Mouse (Mus musculus): ENCODE results near the gene Psmb5. TPM values are rescaled to one million over a fixed set of nuclear protein-coding genes. Genes with fewer than 3 reads are reported as not detected.
A peak's percentile ranks its signal among the peaks of the same experiment; 100 is the strongest.

Gene Psmb5
- polyA plus RNA-seq, 1 experiment from 2014 or later, result 343 TPM

DNA sequence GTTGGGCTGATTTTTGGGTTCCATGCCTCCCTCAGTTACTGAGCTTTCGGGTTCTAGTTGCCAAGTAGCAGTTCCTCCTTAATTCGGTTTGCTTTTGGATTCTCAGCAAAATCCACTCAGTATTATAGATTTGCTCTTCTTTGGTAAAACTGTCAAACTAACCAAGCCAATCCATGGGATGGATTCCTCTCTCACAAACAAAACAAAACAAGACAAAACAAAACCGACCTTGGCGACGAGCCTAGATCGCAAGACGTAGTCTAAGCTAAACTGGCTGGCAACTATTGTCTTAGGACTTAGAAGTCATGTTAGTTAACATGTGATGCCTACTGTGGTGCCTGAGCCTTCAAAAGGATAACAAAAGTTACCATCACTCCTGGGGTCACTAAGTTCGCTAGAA, 14.1 kb downstream of the Psmb5 start:
- Histone ChIP-seq H3K27ac (peak overlapping the region; percentile 98), H3K9me3 (no peaks in the 10 kb centered on the region), H3K27me3 (no peaks in the 10 kb centered on the region), H3K9ac (no peak overlapping the region), H3K4me3 (peak overlapping the region; percentile 69), H3K36me3 (0 out of 2 replicates have a peak, but pooled peaks cover 9% of the 10 kb centered on the region), H3K4me1 (peaks cover 21% of the 10 kb centered on the region), H3K4me2 (peak overlapping the region; percentile 45)
- no peak for ATAC-seq (ENCODE audit: insufficient number of reproducible peaks, low FRiP score, low TSS enrichment, low read depth)
- 79% methylated on average over 8 of the region's 8 CpGs for WGBS

DNA sequence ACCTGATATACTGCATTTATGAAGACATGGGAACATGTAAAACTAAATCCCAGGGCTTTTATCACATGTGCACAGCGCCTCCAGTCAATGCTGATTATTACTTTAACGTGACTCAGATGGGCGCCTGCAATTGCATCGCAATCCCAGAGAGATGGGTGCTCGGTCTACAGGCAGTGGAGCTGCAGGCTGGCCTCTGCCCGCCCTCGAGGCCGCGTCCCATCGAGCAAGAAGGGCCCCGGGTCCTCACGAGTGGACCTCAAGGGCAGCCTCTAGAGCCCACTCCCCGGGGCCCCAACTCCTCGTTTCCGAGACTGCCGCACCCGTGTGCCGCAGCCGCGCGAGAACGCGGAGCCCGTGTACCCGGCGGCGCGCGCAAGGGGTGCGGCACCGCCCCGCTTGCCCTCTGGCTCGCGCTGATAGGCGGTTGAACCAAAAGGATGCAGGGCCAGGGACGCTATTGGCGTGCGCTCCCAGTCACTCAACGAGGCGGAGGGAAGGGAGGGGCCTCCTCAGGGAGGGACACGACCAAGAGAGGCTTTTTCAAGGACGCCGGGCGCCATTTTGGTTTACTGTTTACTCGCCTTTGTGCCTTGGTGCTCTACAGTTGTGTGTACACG, 14.7 kb downstream of the Psmb5 start:
- H3K9ac ChIP-seq, result peak overlapping the region; percentile 75
- H3K4me1 ChIP-seq, result peaks cover 21% of the 10 kb centered on the region
- H3K36me3 ChIP-seq, result 0 out of 2 replicates have a peak, but pooled peaks cover 9% of the 10 kb centered on the region
- H3K4me3 ChIP-seq, result peak overlapping the region; percentile 69
- ATAC-seq (ENCODE audit: insufficient number of reproducible peaks, low FRiP score, low TSS enrichment, low read depth), result peak; percentile 98
- H3K27ac ChIP-seq, result peak overlapping the region; percentile 98
- under 1% methylated on average over 46 of the region's 46 CpGs for WGBS
- H3K27me3 ChIP-seq, result no peaks in the 10 kb centered on the region
- peak overlapping the region; percentile 45 for H3K4me2 ChIP-seq
- no peaks in the 10 kb centered on the region for H3K9me3 ChIP-seq

- H3K4me1 ChIP-seq, result peaks cover 21% of the 10 kb centered on the region
- H3K36me3 ChIP-seq, result 0 out of 2 replicates have a peak, but pooled peaks cover 9% of the 10 kb centered on the region
- H3K9ac ChIP-seq, result no peak overlapping the region
- peak overlapping the region; percentile 69 for H3K4me3 ChIP-seq
- H3K9me3 ChIP-seq, result no peaks in the 10 kb centered on the region
- WGBS, result 30% methylated on average over 4 of the region's 4 CpGs
- no peak for ATAC-seq (ENCODE audit: insufficient number of reproducible peaks, low FRiP score, low TSS enrichment, low read depth)
- H3K27me3 ChIP-seq, result no peaks in the 10 kb centered on the region
- H3K27ac ChIP-seq, result peak overlapping the region; percentile 98
- H3K4me2 ChIP-seq, result peak overlapping the region; percentile 45
Observed at GRCm38 (mm10) chr14:54602613-54603012, 15.2 kb downstream of the Psmb5 start.

DNA sequence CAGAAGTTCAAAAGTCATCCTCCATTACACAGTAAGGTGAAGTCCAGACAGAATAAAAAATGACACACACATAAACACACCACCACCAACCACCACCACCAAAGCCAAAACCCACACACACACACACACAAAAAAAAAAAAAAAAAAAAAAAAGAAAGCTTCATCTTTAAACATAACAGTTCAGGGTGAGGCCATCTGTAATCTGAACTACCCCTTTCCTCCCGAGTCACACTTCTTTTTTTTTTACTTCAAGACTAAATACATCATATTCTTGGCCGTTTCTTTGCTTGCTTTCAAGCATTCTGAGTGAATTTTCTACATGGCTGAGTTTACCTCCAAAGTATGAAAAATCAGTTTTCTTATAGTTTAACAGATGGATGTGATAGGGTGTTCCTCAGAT, 16.2 kb downstream of the Psmb5 start:
- 57% methylated on average over 2 of the region's 2 CpGs for WGBS
- Histone ChIP-seq H3K4me1 (peaks cover 21% of the 10 kb centered on the region), H3K9ac (no peak overlapping the region), H3K27me3 (no peaks in the 10 kb centered on the region), H3K9me3 (no peaks in the 10 kb centered on the region), H3K4me3 (no peak overlapping the region), H3K36me3 (0 out of 2 replicates have a peak, but pooled peaks cover 9% of the 10 kb centered on the region), H3K4me2 (no peak overlapping the region), H3K27ac (no peak overlapping the region)
- no peak for ATAC-seq (ENCODE audit: insufficient number of reproducible peaks, low FRiP score, low TSS enrichment, low read depth)

GRCm38 (mm10) chr14:54597084-54597483, 20.7 kb downstream of the Psmb5 start:
- Histone ChIP-seq H3K27me3 (no peaks in the 10 kb centered on the region), H3K4me3 (no peak overlapping the region), H3K4me2 (no peak overlapping the region), H3K36me3 (peaks cover 20% of the 10 kb centered on the region; the same call in 1 of the 2 replicates), H3K4me1 (peaks cover 6% of the 10 kb centered on the region; the same call in 1 of the 2 replicates), H3K27ac (no peak overlapping the region), H3K9me3 (no peaks in the 10 kb centered on the region), H3K9ac (no peak overlapping the region)
- WGBS, result 77% methylated on average over 7 of the region's 7 CpGs
- ATAC-seq (ENCODE audit: insufficient number of reproducible peaks, low FRiP score, low TSS enrichment, low read depth), result no peak

- Histone ChIP-seq H3K36me3 (peaks cover 27% of the 10 kb centered on the region), H3K4me3 (no peak overlapping the region), H3K9ac (no peak overlapping the region), H3K9me3 (no peaks in the 10 kb centered on the region), H3K4me2 (no peak overlapping the region), H3K27ac (no peak overlapping the region), H3K27me3 (no peaks in the 10 kb centered on the region), H3K4me1 (peaks cover 6% of the 10 kb centered on the region; the same call in 1 of the 2 replicates)
- 77% methylated on average over 28 of the region's 28 CpGs for WGBS
- no peak for ATAC-seq (ENCODE audit: insufficient number of reproducible peaks, low FRiP score, low TSS enrichment, low read depth)
Observed at GRCm38 (mm10) chr14:54594631-54595414, 23.0 kb downstream of the Psmb5 start.

GRCm38 (mm10) chr14:54594055-54594454, 23.8 kb downstream of the Psmb5 start:
- H3K27me3 ChIP-seq, result no peaks in the 10 kb centered on the region
- no peak overlapping the region for H3K4me2 ChIP-seq
- no peak overlapping the region for H3K27ac ChIP-seq
- no peak overlapping the region for H3K4me3 ChIP-seq
- no peak for ATAC-seq (ENCODE audit: insufficient number of reproducible peaks, low FRiP score, low TSS enrichment, low read depth)
- no peak overlapping the region for H3K9ac ChIP-seq
- 88% methylated on average over 3 of the region's 3 CpGs for WGBS
- peaks cover 22% of the 10 kb centered on the region for H3K36me3 ChIP-seq
- peaks cover 6% of the 10 kb centered on the region; the same call in 1 of the 2 replicates for H3K4me1 ChIP-seq
- H3K9me3 ChIP-seq, result no peaks in the 10 kb centered on the region

DNA sequence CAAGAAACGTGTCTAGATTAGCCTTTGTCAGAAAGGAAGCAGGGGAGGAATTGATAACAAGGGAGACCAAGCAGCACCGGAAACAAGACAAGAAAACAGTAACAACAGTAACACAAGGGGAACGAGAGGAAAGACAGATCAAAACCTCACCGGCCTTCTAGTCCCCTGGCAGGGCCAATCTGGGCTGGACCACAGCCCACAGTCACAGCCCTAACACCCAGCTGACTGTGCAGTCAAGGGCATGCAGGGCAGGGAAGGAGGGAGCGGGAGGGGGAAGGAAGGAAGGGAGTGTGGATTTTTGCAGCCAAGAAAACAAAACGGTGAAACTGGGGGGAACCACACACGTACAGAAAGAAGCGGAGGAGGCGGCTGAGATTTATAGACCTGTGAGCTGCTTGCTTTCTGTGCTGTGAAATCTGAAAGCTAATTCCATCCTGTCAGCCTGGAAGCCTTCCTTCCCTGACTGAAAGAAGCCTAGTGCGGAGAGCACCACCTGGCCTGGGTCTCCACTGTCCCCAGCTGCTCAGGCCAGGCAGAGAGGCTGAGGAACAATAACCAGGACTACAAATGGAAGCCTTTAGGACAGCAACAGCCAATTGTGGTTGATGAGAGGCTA, 25.4 kb downstream of the Psmb5 start:
- Histone ChIP-seq H3K36me3 (peaks cover 18% of the 10 kb centered on the region), H3K9me3 (no peaks in the 10 kb centered on the region), H3K9ac (no peak overlapping the region), H3K4me2 (no peak overlapping the region), H3K27ac (peak overlapping the region; percentile 22), H3K4me3 (no peak overlapping the region), H3K4me1 (peaks cover 6% of the 10 kb centered on the region; the same call in 1 of the 2 replicates), H3K27me3 (no peaks in the 10 kb centered on the region)
- 42% methylated on average over 10 of the region's 10 CpGs for WGBS
- ATAC-seq (ENCODE audit: insufficient number of reproducible peaks, low FRiP score, low TSS enrichment, low read depth), result no peak

- no peak overlapping the region for H3K27ac ChIP-seq
- no peaks in the 10 kb centered on the region for H3K9me3 ChIP-seq
- 91% methylated on average over 16 of the region's 16 CpGs for WGBS
- H3K4me1 ChIP-seq, result peaks cover 6% of the 10 kb centered on the region; the same call in 1 of the 2 replicates
- H3K4me2 ChIP-seq, result no peak overlapping the region
- no peak overlapping the region for H3K4me3 ChIP-seq
- H3K9ac ChIP-seq, result no peak overlapping the region
- H3K36me3 ChIP-seq, result peaks cover 18% of the 10 kb centered on the region
- no peak for ATAC-seq (ENCODE audit: insufficient number of reproducible peaks, low FRiP score, low TSS enrichment, low read depth)
- no peaks in the 10 kb centered on the region for H3K27me3 ChIP-seq
Observed at GRCm38 (mm10) chr14:54591056-54591455, 26.8 kb downstream of the Psmb5 start.

- ATAC-seq (ENCODE audit: insufficient number of reproducible peaks, low FRiP score, low TSS enrichment, low read depth), result 0 out of 2 replicates have a peak, but pooled peaks have one; percentile 30
- WGBS, result 51% methylated on average over 7 of the region's 7 CpGs
Observed at GRCm38 (mm10) chr14:54583681-54584338, 34.0 kb downstream of the Psmb5 start.

DNA sequence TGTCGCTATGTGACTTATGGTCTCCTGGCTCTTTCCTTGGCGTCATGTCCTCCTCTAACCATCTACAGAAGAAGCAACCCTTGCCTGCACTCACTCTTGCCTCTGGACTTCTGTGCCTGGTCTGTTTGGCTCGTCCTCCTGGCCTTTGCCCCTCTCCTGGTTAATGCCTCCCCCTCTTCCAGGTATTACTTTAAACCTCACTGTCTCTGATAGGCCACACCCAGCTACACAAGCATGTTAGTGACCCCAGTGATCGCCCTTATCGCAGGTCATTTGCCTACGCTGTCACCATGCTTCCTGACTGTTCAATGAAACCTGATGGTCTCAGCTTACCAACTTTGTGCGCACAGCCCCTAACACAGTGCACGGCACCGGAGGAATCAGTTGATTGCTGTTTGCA, 35.3 kb downstream of the Psmb5 start:
- H3K27me3 ChIP-seq, result no peaks in the 10 kb centered on the region
- peaks cover 20% of the 10 kb centered on the region; the same call in 1 of the 2 replicates for H3K36me3 ChIP-seq
- no peak overlapping the region for H3K27ac ChIP-seq
- peaks cover 5% of the 10 kb centered on the region for H3K4me1 ChIP-seq
- no peak overlapping the region for H3K4me3 ChIP-seq
- H3K9ac ChIP-seq, result no peak overlapping the region
- no peak for ATAC-seq (ENCODE audit: insufficient number of reproducible peaks, low FRiP score, low TSS enrichment, low read depth)
- 93% methylated on average over 9 of the region's 9 CpGs for WGBS
- no peak overlapping the region for H3K4me2 ChIP-seq
- no peaks in the 10 kb centered on the region for H3K9me3 ChIP-seq

More at GRCm38 (mm10) chr14:54583681-54584338, 34.0 kb downstream of the Psmb5 start:
- Histone ChIP-seq H3K9me3 (no peaks in the 10 kb centered on the region), H3K9ac (no peak overlapping the region), H3K4me2 (no peak overlapping the region), H3K4me1 (no peaks in the 10 kb centered on the region; the same call in 1 of the 2 replicates), H3K27ac (no peak overlapping the region), H3K27me3 (no peaks in the 10 kb centered on the region), H3K4me3 (no peak overlapping the region), H3K36me3 (peaks cover 20% of the 10 kb centered on the region; the same call in 1 of the 2 replicates)

Data from limb, embryonic 15.5 days (tissue).